Mouse (Mus musculus) inflammation-experienced regulatory T-cells, adult 6 months (primary cell): Measurements from ENCODE around the gene Atf5. TPM values are rescaled to one million over a fixed set of nuclear protein-coding genes. Genes with fewer than 3 reads are reported as not detected.

Source experiments
- ATAC-seq: one replicate; pipeline ENCODE4 v1.8.0; 2017
- polyA plus RNA-seq, 3 experiments: library from polyadenylated mRNA; unstranded; fragments of 100-300 nt; shearing (Covaris generic); gene quantifications; one replicate each; pipeline ENCODE4 v1.2.1; 2017

The Atf5 gene
- polyA plus RNA-seq, 3 experiments from 2014 or later: 0.41 TPM; not detected in 2

GRCm38 (mm10) chr7:44819391-44819790 is 2.9 kb upstream of the Atf5 start:
- ATAC-seq: no peak

- no peak for ATAC-seq
These were observed 2.3 kb upstream of the Atf5 start for GRCm38 (mm10) chr7:44818751-44819235.

GRCm38 (mm10) chr7:44818164-44818563 is 1.7 kb upstream of the Atf5 start:
- ATAC-seq: no peak

- ATAC-seq: no peak
These were observed 983 bp upstream of the Atf5 start for GRCm38 (mm10) chr7:44817441-44817840.

GRCm38 (mm10) chr7:44815721-44816469 is 563 bp downstream of the Atf5 start, which contains the start of the genes Nup62 and Il4i1:
Gene Nup62, plus strand, starts transcription at chr7:44816088.
Gene Il4i1, plus strand, starts transcription at chr7:44816387.
- peak; percentile 93 for ATAC-seq

GRCm38 (mm10) chr7:44814952-44815553 is 1.4 kb downstream of the Atf5 start:
- no peak for ATAC-seq

- ATAC-seq: no peak
These were observed 2.0 kb downstream of the Atf5 start for GRCm38 (mm10) chr7:44814423-44814822.

GRCm38 (mm10) chr7:44813985-44814384 is 2.5 kb downstream of the Atf5 start:
- ATAC-seq: no peak

GRCm38 (mm10) chr7:44812651-44813325 is 3.7 kb downstream of the Atf5 start:
- no peak for ATAC-seq

GRCm38 (mm10) chr7:44810819-44811557 is 5.5 kb downstream of the Atf5 start:
- no peak for ATAC-seq

- ATAC-seq: no peak
These were observed 6.1 kb downstream of the Atf5 start for GRCm38 (mm10) chr7:44810365-44810764.

- ATAC-seq: no peak
These were observed 7.0 kb downstream of the Atf5 start for GRCm38 (mm10) chr7:44809466-44809865.

GRCm38 (mm10) chr7:44808927-44809326 is 7.5 kb downstream of the Atf5 start:
- ATAC-seq: no peak

GRCm38 (mm10) chr7:44792781-44793180 is 23.7 kb downstream of the Atf5 start:
- ATAC-seq: no peak

- no peak for ATAC-seq
These were observed 26.4 kb downstream of the Atf5 start for GRCm38 (mm10) chr7:44790066-44790465.

GRCm38 (mm10) chr7:44789531-44789930 is 26.9 kb downstream of the Atf5 start:
- no peak for ATAC-seq

GRCm38 (mm10) chr7:44780101-44780500 is 36.4 kb downstream of the Atf5 start:
- no peak for ATAC-seq

GRCm38 (mm10) chr7:44776849-44777498 is 39.5 kb downstream of the Atf5 start:
- no peak for ATAC-seq

GRCm38 (mm10) chr7:44772591-44773204 is 43.8 kb downstream of the Atf5 start:
- peak; percentile 96 for ATAC-seq

- no peak for ATAC-seq
These were observed 46.3 kb downstream of the Atf5 start for GRCm38 (mm10) chr7:44770046-44770578.

- no peak for ATAC-seq
These were observed 48.3 kb downstream of the Atf5 start for GRCm38 (mm10) chr7:44768129-44768528.
